Mouse (Mus musculus): Measurements from ENCODE around the gene R3hdm2.

The R3hdm2 gene

DNA sequence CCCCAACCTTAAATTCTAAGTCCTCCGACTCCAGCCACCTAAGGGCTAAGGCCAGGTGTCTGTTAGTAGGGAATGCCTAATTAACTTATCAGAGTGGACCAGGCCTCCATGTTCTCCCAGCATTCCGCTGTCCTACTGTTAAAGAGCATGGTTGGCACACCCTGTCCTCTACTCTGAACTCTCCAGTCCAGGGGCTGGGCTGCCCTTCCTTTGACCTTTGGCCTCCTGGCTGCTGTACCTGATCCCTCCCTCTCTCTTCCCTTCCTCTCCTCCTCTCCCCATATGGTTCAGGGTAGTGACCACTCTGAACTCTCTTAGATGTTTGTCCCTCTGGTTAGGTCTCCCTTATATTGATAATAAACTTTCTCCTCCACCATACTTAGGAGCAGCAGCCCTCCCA lies 45.7 kb downstream of the R3hdm2 start:
- DNase-seq: no peak

DNA sequence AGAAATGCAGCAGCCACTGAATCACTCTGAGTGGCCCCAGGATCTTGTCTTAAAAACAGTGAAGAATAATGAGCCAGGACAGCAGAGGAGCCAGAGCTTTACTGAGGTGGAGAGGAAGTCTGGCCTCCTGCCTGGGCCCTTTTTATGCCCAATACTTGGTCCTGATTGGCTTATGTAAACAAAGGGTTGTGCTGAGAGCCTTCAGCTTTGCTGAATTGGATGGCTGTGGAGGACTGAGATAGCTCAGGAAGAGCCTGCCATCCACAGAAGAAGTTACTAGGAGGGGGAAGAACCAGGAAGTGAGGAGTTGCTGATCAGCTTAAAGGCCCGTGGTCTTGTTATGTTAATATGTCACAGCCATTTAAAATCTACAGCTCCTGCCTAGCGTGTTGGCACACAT lies 46.5 kb downstream of the R3hdm2 start:
- DNase-seq: no peak

DNA sequence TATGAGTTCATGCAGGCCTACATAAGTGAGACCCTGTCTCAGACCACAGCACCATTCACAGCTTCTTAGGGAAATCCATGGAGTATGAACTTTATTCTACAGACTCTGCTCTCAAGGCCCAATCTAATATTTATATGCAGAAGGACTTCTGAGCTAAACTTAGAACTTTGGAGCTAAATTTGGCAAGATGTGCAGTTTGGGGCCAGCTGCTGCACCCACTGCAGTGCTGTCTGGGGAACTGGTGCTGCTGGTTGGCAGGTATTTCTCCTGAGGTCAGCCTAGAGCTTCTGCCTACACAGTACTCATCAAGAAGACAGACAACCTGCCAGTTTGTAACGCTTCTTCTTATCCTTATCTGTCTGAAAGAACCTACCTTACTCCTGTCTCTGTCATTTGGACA lies 47.0 kb downstream of the R3hdm2 start:
- no peak for DNase-seq

DNA sequence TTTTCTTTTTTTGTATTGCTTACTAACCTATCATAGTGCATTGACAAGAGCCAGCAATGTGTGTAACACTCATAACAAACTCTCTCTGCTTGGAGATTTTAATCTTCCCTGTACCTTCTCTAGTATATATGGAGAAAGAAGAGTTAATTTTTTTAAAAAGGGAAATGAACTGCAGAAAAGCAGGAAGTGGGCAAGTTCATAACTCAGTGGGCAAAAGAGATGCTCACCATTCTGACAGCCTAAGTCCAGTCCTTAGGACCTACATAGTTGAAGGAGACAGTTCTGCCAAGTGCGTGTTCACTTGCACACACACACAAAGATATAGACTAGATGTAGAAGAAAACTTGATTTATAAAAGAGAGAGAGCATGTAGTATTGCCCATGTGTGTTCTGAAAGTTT lies 47.9 kb downstream of the R3hdm2 start:
- DNase-seq: no peak

DNA sequence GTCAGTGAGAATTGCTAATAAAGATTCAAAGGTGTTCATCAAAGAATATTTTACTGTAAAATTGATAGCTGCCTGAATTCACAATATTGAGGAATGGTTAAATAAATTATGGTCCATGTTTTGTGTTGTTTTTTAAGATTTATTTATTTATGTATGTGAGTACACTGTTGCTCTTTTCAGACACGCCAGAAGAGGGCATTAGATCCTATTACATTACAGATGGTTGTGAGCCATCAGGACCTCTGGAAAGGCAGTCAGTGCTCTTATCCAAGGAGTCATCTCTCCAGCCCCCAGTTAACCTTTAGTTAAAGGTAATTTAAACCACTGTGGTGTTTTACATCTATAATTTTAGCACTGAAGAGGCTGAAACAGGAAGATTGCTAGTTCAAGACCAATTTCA lies 49.4 kb downstream of the R3hdm2 start:
- no peak for DNase-seq

DNA sequence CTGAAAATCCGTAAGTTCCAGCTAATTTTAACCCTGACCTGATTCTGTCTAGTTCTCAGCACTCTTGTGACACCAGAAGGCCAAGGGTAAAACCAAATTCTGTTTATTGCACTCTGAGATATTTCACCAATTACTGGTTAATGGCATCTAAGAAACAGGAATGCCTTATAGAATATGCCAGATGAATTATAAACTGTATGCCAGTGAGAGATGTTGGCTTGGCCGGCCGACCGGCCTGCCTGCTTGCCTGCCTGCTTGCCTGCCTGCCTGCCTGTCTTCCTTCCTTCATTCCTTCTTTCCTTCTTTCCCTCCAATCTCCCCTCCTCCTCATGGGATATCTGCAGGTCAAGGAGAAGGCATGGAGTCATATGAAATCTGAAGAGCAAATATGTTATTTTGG lies 52.3 kb downstream of the R3hdm2 start:
- DNase-seq: no peak

DNA sequence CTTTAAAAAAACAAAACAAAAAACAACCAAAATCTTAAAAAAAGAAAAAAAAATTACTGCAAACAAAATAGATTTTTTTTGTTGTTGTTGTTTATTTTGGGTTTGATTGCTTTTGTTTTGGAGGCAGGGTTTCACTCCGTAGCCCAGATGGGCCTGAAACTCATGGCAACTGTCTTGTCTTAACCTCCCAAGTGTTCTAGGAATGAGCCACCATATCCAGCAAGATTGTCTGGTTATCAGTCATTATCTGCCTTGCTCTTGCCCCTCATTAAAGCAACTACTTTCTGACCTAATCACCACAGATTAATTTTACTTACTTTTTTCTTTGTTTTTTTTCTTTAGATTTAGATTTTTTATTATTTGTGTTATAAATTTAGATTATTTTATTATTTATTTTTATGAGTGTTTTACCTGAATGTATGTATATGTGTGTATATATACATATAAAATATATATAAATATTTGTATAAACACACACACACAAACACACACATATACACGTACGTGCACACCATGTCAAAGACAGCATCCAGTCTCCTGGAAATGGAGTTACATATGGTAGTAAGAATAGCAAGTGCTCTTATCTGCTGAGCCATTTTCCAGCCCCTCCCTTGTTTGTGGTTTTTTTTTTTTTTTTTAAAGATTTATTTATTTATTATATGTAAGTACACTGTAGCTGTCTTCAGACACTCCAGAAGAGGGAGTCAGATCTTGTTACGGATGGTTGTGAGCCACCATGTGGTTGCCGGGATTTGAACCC lies 57.4 kb downstream of the R3hdm2 start:
- no peak for DNase-seq

DNA sequence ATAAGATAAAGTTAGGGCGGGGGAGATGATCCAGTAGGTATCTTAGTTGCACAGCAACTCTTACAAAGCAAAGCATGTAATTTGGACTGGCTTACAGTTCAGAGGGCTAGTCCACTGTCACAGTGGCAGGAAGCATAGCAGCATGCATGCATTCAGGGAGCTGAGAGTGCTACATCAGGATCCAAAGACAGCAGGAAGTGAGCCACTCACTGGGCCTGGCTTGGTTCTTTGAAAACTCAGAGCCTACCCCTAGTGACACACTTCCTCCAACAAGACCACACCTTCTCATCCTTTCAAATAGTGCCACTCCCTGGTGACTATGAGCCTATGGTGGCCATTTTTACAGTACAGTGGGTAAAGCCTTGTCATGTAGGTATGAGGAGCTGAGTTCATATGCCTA lies 73.6 kb downstream of the R3hdm2 start:
- no peak for DNase-seq

DNA sequence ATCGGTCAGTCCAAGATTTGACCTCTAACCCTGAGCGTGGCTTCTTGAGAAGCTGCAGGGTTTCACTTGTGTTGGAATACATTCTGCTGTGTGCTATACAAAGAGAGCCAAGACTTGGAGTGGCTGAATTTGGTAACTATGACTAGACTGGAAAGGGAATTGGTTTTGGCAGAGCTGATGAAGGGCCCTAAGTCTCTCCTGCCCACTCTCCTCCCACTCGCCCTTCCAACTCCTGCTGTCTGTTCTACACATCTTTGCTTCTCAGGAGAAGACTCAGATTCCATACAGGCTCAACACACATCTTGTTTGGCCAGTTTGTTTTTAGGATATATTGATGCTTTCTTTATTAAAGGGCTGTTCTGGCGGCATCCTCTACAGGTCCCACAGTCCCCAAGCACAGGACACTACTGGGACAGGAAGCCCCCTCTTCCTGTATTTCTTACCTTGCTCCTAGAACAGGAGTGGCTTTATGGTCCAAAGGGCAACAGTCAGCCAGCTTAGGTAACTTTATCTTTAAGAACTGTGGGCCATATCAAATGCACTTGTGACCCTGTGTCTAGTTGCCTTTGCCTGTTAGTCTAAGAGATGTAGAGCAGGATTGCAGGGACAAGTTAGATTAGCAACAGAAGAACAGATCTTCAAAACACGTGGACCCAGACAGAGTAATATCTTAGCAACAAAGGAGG lies 82.4 kb downstream of the R3hdm2 start:
- DNase-seq: no peak

DNA sequence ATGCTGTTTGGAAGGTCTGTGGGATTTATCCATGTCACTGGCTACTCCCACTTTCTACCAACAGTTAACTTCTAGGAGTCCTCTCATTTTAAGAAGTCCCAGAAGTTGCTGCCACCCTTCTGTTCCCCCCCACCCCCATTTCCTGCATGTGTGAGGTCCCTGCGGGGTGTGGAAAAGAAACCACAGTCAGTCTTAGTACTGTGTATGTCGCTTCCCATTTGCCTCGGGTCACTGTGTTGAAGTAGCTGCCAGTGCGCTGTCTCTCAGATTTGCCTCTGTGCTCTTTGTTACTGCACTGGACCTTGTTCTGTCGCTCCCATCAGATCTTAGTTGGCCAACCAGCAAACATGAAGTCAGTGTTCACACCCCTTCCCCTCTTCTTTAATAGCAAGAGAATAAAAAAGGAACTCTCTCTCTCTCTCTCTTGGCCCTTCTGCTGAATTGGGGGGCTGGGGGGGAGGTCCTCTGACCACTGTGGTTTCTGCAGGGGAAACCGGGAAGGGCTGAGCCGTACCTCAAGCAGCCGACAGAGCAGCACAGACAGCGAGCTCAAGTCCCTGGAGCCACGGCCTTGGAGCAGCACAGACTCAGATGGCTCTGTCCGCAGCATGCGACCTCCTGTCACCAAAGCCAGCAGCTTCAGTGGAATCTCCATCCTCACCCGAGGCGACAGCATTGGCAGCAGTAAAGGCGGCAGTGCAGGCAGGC lies 91.3 kb downstream of the R3hdm2 start:
- DNase-seq: no peak

DNA sequence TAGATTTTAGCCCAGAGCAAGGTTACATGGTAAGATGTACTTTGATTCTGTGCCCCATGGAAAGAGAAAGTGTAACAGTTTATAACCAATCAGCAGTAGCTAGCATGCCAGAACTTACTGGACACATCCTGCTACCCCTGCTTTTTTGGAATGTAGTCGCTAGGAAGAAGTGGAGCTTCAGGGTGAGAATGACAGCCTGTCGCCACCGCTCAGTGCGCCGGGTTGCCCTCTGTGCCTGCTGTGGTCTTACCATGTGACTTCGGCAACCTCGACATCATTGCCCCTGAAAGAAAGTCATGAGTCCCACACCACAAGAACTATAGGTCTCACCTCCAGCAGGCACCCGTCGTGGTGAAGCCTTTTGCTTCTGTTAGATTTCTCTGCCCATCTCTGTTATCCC lies 92.6 kb downstream of the R3hdm2 start:
- no peak for DNase-seq

DNA sequence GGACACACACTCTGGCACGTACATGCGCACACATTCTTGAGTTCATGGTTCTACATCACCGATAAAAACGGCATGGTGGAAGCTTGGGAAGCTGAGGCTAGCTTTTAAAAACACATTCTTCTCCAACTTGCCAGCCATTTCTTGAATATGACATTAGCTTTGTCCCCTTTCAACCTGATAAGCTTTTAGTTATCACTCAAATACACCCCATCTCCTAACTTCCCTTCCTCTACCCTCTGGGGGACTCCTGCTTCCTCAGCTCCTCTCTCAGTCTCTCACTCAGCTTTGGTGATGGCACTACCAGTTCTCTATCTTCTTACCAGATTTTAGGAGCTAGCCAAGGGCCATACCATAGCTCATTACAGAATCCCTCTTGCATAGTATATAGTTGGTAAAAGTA lies 95.0 kb downstream of the R3hdm2 start:
- no peak for DNase-seq

DNA sequence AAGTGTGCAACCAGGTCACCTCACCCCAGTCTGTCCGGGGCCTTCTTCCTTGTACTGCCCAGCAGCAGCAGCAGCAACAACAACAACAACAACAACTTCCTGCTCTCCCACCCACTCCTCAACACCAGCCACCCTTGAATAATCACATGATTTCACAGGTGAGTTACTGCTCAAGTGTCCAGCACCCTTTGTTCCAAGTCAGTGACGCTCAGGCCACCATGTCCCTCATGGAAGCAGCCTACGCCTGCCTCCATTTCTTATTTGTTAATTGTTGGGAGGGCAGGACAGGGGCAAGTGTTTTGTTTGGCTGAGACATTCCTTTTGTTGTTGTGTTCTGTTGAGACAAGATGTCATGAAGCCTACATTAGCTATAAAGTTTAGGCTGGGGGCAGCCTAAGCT lies 96.4 kb downstream of the R3hdm2 start:
- no peak for DNase-seq

DNA sequence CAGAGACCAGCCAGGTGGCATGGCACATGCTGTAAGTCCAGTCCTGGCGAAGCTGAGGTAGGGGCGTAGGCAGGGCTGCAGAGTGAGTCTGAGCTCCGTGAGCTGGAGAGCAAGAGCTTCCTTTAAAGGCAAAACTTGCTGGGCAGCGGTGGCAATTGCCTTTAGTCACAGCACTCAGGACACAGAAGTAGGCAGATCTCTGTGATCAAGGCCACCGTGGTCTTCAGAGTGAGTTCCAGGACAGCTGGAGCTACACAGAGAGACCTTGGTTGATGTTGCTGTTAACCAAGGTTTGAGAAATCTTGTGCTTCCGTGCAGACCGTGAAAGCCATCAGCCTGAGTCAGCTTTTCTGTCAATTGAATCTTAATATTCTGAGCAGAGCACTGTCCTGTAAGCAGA lies 97.2 kb downstream of the R3hdm2 start:
- DNase-seq: no peak

DNA sequence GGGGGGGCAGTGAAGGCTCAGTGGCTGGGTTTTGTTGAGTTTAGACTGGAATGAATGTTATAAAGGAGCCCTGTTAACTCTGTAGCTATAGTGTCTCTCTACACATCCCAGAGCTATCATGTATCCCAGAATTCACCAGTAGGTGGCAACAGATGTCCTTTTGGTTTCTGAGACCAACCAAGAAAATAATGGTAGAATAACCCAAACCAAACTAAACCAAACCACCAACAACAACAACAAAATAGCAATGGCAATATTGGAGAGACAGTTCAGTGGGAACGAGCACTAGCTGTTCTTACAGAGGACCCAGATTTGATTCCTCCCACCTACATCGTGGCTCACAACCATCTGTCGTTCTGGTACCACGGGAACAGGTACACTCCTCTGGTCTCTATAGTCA lies 99.0 kb downstream of the R3hdm2 start:
- DNase-seq: no peak

DNA sequence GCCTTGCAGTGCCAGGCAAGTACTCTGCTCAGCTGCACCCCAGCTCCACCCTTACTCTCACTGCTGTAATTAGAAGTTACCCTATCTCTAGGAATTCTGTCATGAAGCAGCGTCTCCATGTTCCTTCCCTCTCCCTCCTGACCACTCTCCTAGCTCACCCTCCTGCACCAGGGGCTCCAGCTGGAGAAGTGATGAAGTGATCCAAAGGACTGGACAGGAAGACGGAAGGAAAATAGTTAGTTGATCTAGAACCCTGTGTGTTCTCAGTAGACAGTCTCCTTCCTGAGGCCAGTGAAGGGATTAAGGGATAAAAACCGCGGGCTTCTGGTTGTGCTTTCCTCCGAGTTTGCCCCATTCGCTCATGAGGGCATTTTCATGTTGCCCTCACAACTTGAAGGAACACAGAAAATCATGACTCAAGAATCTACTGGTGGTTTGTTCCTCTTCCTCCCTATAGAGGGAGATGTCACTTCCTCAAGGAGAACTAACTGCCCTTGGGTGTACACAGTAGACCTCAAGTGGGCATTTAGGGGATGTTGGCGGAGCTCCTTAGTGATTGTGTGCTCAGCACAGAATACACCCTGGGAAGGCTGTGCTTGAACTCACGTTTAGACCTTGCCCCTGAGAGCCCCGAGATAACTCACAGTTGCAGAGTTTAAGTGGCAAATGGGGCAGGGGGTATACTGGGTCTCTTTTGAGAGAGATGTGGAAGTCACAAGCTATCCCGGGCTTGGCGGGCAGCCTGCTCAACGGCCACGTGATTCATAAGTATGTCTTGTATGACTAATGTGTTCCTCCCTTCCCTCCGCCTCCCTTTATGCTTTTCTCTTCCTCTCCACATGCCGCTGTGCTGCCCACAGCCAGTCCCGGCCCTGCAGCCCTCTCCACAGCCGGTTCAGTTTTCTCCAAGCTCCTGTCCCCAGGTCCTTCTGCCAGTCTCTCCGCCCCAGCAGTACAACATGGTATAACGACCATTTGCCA lies 101.0 kb downstream of the R3hdm2 start:
- peak in 1 of 2 experiments; percentile 18 for DNase-seq

DNA sequence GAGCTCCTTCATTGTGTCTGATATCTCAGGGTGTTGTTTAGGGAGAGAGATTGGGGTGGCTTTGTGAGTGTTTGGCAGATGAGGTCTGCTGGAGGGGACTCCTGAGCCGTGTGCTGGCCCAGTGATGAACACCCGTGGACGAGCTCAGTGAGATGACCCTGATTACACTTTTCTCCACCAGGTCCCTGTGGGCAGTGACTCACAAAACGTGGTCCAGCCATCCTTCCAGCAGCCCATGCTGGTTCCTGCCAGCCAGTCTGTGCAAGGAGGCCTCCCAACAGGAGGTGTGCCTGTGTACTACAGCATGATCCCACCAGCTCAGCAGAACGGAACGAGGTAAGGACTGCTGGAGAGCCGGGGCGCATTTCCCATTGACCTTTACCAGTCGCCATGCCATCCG lies 105.1 kb downstream of the R3hdm2 start:
- DNase-seq: no peak

DNA sequence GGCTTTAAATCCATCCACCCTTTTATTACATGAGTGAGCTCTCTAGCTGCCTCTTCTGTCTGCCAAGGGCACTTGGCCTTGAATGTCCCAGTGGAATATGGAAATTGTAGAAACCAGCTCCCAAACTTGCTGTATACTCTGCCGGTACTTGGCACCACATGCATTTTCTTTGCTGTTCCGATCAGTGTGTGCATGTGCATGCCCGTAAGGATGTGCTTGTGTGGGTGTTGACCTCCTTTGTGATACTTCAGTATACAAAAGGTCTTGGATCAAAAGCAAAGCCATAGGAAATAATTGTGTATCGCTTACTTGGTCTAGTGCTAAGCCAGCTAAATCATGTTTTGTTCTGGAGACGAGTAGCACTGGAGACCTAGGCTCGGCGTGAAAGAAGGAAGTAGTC lies 108.7 kb downstream of the R3hdm2 start:
- no peak for DNase-seq

DNA sequence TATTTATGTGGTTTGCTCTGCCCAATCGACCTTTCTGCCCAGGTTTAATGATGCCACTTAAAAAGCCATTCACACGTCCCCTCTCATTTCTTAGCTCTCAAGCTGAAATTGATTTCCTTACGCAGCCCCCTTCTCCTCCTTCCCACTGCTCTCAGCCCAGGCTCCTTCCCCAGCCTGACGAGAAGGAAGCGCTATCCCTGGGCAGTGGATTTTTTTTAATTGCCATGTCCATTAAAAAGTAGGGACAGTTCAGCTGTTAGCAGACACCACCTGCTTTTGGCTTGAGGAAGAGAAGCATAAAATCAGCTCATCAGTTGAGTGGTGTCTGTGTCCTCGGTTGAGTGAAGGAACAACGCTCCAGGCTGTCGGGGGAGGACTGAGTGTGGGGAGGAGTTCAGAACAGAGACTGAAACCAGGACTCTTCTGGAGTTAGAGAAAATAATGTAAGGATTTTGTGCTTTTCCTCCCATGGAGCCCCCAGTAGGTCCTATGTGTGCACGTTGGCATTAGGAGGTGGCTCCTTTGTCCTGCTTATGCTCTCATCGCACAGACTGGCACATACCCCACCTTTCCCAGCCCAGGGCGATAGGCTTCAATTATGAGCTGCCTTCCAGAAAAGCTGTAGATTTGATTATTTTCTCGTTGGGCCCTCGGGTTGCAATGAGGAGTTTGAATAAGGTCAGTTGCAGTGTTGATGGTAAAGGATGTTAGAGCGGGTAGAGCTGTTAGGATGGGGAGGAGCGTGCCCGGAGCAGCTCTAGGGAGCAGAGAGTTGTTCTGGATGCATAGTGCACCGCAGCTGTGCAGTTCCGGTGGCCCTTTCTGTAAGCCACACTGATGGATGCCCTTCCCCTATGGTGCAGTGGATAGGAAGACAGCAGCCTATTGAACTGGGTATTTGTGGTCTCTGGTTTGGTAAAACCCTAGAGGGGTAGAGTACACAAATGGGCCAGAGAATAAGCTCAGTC lies 110.3 kb downstream of the R3hdm2 start:
- no peak for DNase-seq

DNA sequence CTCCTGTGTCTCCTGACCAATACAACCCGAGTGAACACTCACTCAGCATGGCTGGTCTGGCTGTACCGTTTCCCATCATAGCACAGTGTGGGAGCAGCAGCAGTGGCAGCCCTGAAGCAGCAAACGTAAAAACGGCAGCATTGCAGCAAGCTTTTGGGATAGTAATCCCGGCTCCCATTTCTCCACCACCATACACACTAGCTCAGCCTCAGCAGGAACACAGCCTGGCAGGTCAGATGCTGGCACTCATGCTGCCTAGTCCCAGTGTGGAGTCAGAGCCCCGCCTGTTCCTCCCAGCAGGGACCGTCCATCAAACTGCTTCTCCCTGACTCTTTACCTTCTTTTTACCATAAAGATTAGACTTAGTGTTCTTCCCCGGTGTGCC lies 111.0 kb downstream of the R3hdm2 start:
- DNase-seq: no peak

DNA sequence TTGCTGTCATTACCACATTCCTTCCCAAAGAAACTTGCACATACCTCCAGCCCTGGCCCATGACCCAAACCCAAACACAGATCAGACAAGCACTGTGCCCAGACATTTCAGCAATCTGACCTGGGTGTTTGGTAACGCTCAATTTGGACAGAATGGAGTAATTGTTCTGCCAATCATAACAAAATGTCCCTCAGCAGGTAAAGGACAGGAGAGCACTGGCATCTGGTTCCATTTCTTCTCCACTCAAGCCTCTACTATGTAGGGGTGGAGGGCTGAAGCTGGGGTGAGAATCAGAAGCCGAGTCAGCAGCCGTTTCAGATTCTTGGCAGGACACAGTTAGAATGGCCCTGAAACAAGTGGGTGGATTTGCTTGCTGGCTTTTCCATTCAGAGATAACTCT lies 112.0 kb downstream of the R3hdm2 start:
- DNase-seq: no peak

DNA sequence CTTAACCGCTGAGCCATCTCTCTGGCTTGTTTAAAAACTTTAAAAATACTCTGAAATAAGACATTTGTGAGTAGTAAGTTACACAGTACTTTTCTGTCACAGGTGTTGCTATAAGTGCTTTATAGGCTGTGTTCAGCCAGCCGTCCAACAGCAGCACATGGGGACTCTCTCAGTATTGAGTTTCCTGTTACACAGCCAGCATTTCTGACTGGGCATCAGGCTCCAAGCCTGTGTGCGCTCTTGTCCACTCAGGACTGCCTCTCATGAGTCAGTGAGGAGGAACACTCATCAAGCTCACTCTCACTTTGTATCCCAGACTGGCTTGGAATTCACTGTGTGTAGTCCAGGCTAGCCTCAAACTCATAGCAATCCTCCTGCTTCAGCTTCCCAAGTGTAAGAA lies 116.0 kb downstream of the R3hdm2 start:
- no peak for DNase-seq

All from spleen, adult 18-20 months (tissue).